Mouse (Mus musculus) adrenal gland, postnatal 36 days (tissue): ENCODE measurements around the gene Tbcd. TPM values are rescaled to one million over a fixed set of nuclear protein-coding genes. Genes with fewer than 3 reads are reported as not detected.
A peak's percentile ranks its signal among the peaks of the same experiment; 100 is the strongest.

Experiments used
- DNase-seq, 2 experiments: peaks; one replicate each; pipeline ENCODE4 v3.0.0; 2021; ENCODE audit warnings: mixed read lengths in 1 of 2
- long read RNA-seq, 2 experiments: library from polyadenylated mRNA; stranded (forward); transcript quantifications; one replicate each; pipeline ENCODE4 v2.0.0; 2021; ENCODE audit warnings: borderline sequencing depth in 2 of 2
- total RNA-seq, 2 experiments: library from RNA; stranded (reverse); gene quantifications; 2 replicates each; pipeline ENCODE4 v1.2.3; 2021

Gene Tbcd
- 10 to 100 TPM; 31.5 to 39.4 TPM for total RNA-seq
- long read RNA-seq, experiment 1, partial matches to known transcripts: 5 of 7 reads
- long read RNA-seq, experiment 1, other reads (novel, unspliced or antisense): 2 of 7 reads
- long read RNA-seq, experiment 2, partial matches to known transcripts: 3 of 3 reads
- long read RNA-seq, experiment 2, other reads (novel, unspliced or antisense): 0 of 3 reads

DNA sequence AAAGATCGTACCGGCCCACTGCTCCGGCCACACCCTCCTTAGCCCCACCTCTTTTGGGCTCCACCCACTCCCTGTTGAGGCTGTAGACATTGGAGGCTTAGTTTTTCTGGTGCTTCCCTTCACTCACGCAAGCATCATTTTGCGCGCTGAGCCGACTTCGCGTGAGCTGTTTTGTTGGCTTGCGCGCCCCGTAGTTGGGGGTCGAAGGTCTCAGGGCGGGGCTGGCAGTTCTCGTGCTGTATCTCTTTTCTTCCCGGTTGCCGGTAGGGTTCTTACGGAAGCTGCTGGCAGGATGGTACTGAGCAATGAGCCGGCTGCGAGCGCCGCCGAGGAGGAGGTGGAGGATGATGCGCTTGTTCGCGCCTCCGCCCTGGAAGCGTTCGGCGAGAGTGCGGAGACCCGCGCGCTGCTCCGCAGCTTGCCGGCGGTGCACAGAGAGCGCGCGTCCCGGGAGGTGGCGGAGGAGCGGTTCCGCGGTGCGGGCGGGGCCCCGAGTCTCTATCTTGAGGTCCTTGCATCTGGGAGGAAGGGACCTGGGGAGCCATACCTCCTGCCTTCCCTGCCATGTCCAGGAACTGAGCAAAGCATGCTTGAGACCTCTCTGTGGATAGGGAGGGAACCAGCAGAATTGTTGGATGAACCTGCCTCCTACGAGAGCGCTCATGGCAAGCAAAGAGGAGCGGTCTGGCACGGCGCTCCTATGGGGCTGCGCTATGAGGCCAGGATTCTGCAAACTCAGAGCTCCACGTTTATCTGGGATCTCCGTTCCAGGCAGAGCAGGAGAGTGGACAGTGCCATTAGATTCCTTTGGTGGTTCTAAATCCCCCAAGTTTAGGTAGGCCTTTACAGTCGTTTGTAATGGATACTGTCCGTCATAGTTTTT is at the start of gene Tbcd:
Tbcd (plus strand) TSS at position 197 of the 883 bp plus-strand sequence.
- DNase-seq: peak; percentile 95

DNA sequence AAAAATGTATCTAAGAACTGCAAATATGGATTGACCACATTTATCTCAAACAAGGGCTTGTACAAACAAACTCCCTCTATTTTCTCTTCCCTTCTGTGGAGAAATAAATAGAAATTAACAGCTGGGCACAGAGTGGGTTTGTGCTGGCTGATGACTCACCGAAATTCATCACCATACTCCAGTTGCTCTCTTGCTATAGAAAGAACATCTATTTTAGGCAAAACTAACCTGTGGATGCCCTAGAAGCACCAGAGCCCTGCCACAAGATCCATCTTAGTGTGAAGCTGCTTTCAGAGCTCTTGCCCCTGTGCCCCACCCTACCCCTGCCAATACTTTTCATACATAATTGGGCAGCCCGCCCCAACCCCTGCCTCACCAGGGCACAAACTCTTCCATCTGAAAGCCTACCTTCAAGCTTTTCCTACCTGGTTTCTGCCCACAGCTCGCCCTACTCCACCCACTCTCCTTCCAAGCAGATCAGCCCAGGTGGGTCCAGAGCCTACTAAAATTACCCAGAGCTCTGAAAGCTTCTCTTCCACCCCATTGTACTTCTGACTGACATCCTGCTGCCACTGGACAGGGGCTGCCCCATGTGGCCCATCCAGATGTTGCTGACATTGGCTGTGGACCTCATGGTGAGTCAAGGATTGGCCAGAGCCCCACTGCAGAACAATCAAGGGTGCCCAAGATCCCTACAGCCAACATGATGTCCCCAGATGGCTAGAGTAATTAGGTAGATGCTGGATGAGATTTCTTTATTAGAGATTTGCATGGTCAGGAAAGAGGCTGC is 44.2 kb upstream of the Tbcd start:
- DNase-seq: no peak

DNA sequence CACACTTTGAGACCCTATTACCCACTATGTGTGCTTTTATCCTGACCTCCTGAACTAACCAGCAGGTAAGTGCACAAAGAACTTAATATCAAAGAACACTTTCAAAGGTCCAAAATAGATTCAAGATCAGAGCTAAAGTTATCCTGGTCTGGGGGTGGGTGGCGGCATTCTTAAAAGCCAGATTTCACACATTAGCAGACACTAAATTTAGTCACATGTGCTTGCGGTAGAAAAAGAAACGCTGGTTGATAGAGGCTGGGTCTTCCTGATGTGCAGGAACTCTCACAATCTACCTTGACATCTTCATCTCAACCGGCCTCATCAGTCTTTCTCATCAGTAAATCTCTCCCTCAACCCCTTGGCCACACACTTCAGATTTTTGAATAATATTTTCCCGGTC is 37.0 kb upstream of the Tbcd start:
- no peak for DNase-seq

DNA sequence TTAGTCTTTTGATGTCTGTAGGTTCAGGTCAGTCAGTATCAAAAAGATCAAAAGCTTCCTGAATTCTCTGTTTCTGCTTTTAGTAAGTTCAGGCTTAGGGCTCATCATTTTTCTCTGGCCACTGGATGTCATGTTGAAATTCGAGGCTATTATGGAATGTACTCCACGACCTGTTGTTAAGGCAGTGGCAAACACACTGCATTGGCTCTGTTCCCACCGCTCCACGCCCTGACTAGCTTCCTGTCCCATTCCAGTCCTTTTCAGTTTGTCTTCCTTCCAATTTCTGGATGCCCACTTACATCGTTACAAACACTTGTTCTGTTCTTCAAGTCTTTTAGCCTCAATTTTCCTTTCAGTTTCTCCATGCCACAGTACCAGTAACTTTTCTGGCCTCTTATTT is 36.4 kb upstream of the Tbcd start:
- DNase-seq: no peak

DNA sequence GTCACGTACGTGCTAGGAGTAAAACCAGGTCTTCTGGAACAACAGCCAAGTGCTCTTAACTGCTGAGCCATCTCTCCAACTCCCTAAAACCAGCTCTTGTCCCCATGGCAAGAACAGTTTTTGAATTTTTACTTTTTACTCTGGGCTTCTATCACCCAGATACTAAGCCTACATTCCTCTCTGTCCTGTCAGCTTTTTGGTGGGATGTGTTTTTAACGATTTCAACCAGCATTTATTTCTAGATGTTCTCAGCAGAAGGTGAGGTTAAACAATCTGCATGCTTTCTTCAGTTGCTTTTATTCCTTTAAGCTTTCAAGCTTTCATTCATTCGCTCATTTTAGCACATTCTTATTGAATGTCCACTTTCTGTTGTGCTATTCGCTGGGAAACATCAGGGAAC is 33.8 kb upstream of the Tbcd start:
- no peak for DNase-seq

DNA sequence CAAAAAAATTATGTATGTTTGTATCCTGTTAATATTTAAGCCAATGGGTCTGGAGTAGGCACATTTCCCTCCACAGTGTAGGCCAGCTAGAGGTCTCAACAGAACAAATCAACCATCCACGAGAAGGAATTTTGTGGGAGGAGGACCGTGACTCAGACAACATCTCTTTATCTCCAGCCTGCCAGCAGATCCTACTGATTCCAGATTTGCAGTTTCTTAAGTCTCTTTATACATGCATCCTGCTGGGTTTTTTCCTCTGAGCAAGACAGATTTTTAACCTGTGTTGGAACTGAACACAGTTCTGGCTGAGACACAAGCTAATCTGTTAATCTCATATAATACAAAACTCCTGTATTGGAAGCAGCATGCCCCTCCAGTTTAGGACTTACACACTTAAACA is 32.8 kb upstream of the Tbcd start:
- no peak for DNase-seq

DNA sequence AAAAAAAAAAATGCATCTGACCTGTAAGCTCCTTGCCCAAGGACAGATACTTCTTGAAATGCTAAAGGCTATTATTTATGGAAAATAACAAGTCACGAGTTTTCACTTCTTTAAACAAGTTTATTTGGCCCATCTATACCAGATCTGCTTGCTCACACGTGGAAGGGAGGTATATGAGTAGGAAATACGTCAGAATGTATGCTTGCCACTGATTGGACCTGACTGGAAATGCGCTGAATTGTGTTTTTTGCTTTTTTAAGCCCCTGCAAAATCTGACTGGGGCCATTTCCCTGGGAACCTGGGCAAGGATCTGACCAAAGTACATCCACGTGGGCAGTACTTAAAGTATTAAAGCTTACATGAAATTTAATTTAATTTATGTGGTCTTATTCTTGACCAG is 31.4 kb upstream of the Tbcd start:
- DNase-seq: no peak

DNA sequence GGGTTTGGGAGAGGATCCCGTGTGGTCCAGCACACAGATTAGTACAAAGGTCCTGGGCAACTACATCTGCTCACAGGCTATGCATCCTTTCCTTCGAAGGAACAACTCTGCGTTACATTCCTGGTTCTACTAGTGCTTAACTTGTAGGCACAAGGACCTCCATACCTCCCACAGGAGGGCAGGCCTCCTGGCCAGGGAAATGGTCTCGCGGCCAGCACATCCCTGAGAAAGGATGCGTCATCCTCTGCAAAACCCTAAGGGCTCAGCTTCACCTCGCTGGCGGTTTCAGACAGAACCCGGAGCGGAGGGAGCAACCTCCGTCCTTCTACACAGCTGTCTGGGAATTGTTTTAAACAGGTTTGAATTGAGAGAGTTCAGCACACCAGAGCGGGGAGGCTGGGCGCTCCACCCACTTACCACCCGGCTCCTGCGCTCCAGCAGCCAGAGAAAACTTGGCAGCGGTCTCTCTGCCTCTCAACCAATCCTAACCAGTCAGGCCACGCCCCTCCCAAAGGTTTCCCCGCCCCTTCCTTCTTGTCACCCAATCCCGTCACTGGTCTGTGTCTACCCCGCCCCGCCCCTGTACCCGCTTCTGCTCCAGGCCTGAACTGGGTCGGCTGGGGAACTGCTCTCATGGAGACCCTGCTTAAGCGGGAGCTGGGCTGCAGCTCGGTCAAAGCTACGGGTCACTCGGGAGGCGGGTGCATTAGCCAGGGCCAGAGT is 30.8 kb upstream of the Tbcd start, which contains the start of gene Fn3krp:
Fn3krp (plus strand) TSS at position 572 of the 723 bp plus-strand sequence.
- peak; percentile 99 for DNase-seq

DNA sequence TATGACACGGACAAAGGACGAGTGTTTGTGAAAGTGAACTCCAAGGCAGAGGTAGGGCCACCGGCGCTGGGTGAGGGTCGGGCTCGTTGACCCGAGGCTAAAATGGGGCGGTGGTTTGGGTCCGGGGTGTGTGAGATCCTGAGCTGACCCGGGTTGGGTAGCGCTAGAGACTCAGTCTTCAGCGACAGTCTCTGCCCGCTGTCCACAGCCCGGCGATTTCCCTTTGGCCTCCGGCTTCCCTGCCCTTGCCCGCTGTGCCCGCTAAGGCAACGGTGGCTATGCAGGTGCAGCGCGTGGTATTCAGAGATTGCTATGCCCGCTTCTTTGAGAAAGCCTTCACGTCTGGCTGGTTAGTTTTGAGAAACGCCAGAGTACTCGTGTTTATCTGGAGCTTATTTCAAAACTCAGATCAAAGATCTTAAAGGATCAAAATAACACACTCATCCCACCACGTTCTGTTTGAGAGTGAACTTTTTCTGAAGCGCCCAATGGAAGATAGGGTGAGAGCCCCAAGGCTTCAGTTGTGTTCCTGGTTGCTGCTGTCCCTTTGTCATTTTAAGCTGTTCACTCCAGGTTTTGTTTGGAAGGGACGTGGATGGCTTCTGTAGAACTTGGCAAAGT is 30.1 kb upstream of the Tbcd start:
- peak; percentile 33 to 47 for DNase-seq

DNA sequence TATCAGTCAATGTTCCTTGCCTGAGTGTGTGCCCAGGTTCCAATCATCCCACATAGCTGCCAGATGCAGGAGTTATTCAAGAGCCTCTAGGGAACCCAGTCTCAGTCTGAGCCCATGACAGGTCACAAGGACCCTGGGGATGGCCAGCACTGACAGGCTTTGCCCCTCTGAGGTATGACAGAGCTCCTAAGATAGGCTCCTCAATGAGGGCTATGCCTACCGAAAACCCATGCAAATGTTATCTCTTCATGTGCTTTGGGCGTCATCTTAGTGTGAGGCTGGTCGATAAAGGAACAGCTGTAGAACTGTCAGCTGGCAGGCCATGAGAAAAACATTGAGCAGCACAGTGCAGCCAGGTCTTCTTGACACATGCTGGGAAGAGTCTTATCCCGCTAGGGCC is 18.4 kb upstream of the Tbcd start:
- DNase-seq: no peak

DNA sequence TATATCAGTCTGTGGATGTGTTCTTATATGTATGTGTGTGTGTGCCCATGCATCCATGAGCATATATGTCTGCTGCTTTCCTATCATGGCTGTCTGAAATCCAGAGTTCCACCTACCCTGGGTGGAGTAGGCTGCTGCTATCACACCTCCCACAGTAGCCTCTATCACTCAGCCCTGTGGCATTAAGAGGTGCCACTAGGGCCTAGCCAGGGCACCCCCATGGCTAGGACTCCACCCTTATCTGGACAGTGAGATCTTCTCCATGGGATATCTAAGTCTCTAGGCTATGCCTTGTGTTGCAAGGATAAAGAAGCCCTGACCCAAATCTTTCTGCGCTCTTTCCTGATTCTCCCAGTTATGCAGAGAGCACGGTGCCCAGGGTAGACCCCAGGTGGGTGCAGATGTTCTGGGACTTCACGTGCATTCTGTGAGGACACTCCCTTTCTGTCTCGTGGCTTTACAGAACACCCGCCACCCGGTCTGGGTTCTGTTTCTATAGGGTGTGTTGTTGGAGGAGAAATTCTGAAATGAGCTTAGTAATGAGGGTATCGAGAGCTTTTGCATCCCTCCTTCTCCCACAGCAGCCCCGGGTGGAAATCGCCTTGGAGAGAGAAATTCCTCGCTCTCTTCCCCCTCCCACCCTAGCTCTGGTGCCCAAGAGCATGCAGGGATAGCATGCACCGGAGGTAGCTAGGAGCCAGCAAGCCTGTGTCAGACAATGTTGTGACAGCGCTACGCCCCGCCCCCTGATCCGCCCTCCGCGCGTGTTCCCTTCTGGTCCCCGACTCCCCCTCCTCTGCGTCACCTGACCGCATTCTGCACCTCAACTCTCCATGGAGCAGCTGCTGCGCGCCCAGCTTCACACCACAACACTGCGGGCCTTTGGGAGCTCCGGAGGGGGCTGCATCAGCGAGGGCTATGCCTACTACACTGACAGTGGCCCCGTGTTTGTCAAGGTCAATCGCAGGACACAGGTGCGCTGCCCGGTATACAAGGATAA is 17.3 kb upstream of the Tbcd start, which contains the start of gene Fn3k:
Fn3k (plus strand) TSS at position 758 of the 1,000 bp plus-strand sequence.
- peak; percentile 95 to 98 for DNase-seq

DNA sequence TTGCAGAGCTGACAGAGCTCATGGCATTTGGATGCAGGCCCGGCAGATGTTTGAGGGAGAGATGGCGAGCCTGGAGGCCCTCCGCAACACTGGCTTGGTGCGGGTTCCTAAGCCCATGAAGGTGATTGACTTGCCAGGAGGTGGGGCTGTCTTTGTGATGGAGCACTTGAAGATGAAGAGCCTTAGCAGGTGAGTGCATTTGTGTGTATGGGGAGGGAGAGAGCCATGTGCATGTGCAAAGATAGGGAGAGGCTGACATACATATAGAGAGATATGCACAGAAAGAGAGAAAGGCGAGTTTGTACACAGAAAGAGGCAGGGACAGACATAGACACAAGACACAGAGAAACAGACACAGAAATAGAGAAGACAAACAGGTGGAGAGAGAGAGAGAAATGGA is 14.5 kb upstream of the Tbcd start:
- DNase-seq: no peak

DNA sequence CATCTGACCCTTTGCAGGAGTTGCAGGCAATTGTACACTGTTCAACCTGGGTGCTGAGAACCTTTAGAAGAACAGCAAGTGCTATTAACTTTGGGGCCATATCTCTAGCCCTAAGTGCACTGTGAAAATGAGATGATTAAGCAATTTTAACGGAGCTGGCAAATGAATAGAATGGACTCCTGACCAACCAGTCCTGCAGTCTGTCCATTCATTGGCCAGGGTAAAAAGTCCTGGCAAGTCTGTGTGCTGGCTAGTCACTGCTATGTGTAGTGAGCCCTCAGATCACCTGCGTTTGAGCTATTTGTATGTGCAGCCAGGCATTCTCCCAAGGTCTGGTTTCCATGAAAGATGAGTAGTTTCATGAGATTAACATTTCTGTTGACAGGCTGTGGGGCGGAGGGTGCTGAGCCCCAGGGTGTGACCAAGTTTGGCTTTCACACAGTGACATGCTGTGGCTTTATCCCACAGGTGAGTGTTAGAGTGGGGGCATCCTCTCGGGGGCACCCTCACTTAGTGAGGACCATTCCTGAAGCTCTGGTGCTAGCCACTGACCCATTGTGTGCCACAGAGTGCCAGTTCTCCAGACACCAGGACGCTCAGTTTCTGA is 12.0 kb upstream of the Tbcd start:
- DNase-seq: no peak

DNA sequence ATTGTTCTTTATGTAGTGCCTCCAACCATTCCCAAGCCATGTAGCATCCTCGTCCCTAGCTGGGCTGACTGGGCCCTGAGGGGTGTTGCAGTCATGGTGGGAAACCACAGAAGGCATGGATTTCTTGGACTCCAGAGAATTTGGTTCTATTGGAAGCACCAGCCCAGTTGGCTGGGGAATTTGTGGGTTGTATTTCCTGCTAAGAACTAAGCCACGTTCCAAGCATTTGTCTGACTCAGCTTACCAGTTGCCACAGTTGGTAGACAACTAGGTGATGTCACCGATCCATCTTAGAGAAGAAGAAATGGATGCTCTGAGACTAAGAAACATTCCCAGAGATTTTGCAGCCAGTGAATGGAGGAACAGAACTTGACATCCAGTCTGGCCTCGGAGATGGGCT is 10.1 kb upstream of the Tbcd start:
- DNase-seq: no peak

DNA sequence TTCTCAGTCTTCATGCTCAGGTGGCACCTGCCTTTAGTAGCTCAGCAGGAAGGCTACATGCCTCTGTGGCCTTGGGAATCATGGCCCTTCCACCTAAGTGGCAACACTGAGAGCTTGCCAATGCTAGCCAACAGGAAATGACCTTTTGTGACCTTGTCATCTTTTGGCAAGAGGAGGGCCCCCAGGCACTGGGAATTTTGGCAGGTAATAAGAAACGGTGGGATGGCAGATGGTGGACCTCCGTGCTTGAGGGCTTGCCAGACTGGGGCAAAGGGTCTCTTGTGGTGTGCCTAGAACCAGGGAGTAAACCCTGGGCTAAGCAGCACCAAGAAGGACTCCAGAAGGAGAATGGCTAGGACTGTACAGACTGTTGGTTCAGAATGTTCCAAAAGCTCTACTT is 9.7 kb upstream of the Tbcd start:
- no peak for DNase-seq

DNA sequence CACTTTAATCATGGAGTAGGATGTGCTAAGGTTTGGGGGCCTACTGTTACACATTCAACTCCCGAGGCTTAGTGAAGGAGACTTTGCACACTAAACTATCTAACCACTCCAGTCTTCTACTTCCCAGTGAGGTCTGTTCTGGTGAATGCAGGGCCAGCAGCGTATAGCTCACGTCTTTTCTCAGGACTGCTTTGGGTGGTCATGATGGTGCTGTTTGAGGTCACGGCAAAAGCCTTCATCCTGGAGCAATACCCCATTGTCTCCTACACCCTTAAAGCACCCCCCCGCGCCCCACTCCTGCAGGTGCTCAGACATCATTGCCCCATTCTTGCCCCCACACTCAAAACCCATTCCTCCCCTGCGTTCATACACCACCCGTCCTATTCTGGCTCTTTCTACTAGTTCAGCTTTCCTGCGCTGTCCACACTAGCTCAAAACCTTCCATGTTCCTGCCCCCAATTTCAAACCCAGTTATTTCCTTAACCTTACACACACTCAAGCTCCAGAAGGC is 478 bp upstream of the Tbcd start:
- peak in 1 of 2 experiments; percentile 13 for DNase-seq

DNA sequence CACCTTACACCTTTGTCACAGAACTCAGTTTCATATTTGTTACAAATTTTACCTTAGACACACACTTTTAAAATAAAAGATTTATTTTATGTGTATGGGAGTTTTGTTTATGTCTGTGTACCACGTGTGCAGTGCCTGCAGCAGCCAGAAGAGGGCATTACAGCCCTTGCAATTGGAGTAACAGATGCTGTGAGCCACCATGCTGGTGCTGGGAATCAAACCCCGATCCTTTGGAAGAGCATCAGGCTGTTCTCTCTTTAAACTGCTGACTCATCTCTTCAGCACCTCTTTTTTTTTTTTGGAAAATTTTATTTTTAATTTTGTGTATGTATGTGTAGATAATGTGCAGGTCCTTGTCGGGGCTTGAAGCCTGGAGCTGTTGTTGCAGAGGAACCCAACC is 6.1 kb downstream of the Tbcd start:
- DNase-seq: no peak

DNA sequence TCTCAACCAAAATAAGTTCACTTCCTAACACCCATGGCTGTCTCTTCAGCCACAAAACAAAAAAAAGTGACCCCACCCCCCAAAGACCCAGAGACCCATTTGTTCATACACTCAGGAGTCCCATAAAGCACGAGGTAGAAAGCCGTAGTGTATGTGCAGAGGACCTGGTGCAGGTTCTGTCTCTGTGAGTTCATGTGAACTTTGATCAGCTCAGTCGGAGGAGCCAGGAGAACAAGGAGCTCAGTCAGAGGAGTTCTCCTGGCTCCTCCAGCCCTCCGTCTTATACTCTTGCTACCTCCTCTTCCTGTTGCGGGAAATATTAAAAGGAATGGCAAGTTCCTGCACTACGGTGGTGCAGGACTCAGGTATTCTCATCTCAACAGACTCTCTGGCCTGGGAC is 15.7 kb downstream of the Tbcd start:
- DNase-seq: no peak

DNA sequence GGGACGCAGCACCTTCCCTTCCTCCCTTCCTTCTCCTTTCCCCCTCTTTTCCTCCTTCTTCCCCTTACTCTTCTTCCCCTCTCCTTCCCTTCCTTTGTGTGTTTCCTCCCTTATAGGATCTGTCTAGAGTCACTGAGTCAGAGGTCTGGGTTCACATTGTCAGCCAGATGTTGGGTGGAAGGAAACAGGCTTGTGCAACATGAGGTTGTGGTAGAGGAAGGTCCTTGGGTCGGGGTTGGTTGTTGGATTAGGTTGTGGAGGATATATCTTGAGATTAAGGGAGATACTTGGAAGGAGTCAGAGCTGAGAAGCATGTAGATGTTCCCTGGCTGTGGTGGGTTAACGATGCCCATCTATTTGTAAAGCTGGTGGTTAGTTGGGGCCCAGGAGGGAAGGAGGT is 23.1 kb downstream of the Tbcd start:
- DNase-seq: no peak
